Mouse (Mus musculus): ENCODE data around the gene Natd1. TPM values are rescaled to one million over a fixed set of nuclear protein-coding genes. Genes with fewer than 3 reads are reported as not detected.

The Natd1 gene
- total RNA-seq, 2 experiments from 2014 or later, result 30.8 TPM

Other genes starting within 250 kb of the Natd1 start
- 10 to 100 TPM; 36.5 to 41.6 TPM for gene Llgl1, start 215.0 kb downstream of the Natd1 start, total RNA-seq (2021)
- 100 to 1,000 TPM; 128 to 129 TPM for gene Flii, start 187.5 kb downstream of the Natd1 start, total RNA-seq (2021)
- 10 to 100 TPM; 26.6 to 28.0 TPM for gene Mief2, start 186.4 kb downstream of the Natd1 start, total RNA-seq (2021)
- gene Top3a, start 137.4 kb downstream of the Natd1 start, total RNA-seq (2021), result 10 to 100 TPM; 18.2 to 19.9 TPM
- gene Smcr8, start 137.2 kb downstream of the Natd1 start, total RNA-seq (2021), result 10 to 100 TPM; 21.8 to 23.2 TPM
- 100 to 1,000 TPM in 1 of 2 experiments, 10 to 100 TPM in 1; 93.3 to 105 TPM for gene Shmt1, start 103.0 kb downstream of the Natd1 start, total RNA-seq (2021)
- 10 to 100 TPM; 23.5 to 24.3 TPM for gene Dhrs7b, start 84.1 kb downstream of the Natd1 start, total RNA-seq (2021)
- 10 to 100 TPM; 41.5 to 42.7 TPM for gene Tmem11, start 35.5 kb downstream of the Natd1 start, total RNA-seq (2021)
- 10 to 100 TPM; 92.4 to 93.9 TPM for gene Map2k3, start 17.3 kb upstream of the Natd1 start, total RNA-seq (2021)
- gene Kcnj12, start 107.8 kb upstream of the Natd1 start, total RNA-seq (2021), result 1 to 10 TPM; 3.5 to 3.6 TPM
- gene Tnfrsf13b, start 212.0 kb upstream of the Natd1 start, total RNA-seq (2021), result 1 to 10 TPM in 1 of 2 experiments, under 1 TPM in 1; 0.67 to 1.4 TPM